Mouse (Mus musculus) monocyte, adult 2 months (primary cell): ENCODE data around the gene Gm14632.
"Not testable (repeated sequence)": the region's sequence is repeated elsewhere in the genome, so short reads cannot be mapped to it uniquely, and the experiment has no call there.

Experiments used
- DNase-seq, 2 experiments: peaks; one replicate each; pipeline ENCODE4 v3.0.0; 2022; ENCODE audit warnings: low spot score in 2 of 2, low read depth in 1 of 2

Gene Gm14632

DNA sequence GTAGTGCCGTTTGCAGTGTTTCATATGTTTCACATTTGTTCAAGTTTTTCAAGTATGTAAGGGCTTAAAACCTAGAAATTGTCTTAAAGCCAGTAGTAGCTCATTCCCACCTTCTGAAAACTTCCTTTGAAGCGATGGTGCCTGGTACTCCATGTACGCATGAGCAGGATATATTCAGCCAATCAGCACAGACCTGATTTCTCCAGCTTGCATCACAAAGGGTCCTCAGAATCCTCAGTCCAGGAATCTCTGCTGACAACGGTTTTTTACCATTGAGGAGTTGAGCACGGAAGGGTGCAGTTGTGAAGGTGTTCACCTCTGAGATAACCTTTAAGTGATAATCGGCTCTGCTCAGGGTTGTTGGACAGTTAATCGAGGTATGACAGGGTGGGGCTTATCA is at the start of gene Gm14632:
Gene Gm14632 (plus strand): TSS at position 301 of the 400 bp plus-strand sequence.
- DNase-seq, result not testable (repeated sequence)
